Mouse (Mus musculus) C2C12 (cell line): ENCODE measurements at regions not wholly inside any gene's neighbourhood (a gene's known extent, or its start where the extent isn't known, plus 50 kb on each side); places are given as distances from the start of the nearest gene placed in this dataset.

Source experiments
- H3K27me3 ChIP-seq: one replicate; pipeline ENCODE4 v1.6.1; 2011; ENCODE audit not compliant: control insufficient read depth, insufficient read depth, insufficient read length
- H3K36me3 ChIP-seq: one replicate; pipeline ENCODE4 v1.6.1; 2011; ENCODE audit not compliant: control insufficient read depth, insufficient read depth
- H3K4me3 ChIP-seq: one replicate; pipeline ENCODE4 v1.5.1; 2011; ENCODE audit warnings: mild to moderate bottlenecking, control low read depth; ENCODE audit not compliant: poor library complexity, insufficient read depth, severe bottlenecking
- H3K79me2 ChIP-seq: one replicate; pipeline ENCODE4 v1.6.1; 2011; ENCODE audit not compliant: control insufficient read depth, insufficient read depth
- H3K79me3 ChIP-seq: one replicate; pipeline ENCODE4 v1.6.1; 2011; ENCODE audit warnings: low read depth, control low read depth
- H3ac ChIP-seq: one replicate; pipeline ENCODE3; 2011; ENCODE audit warnings: low read depth; ENCODE audit not compliant: control insufficient read depth, insufficient read length
- CEBPB ChIP-seq: IDR thresholded peaks from one replicate; pipeline ENCODE4 v1.6.1; 2011; ENCODE audit warnings: low read depth, mild to moderate bottlenecking, control low read depth, moderate library complexity
- CTCF ChIP-seq: IDR thresholded peaks from one replicate; pipeline ENCODE4 v1.5.1; 2011; ENCODE audit not compliant: control insufficient read depth, insufficient read depth, insufficient read length
- FOSL1 ChIP-seq: IDR thresholded peaks from one replicate; pipeline ENCODE4 v1.8.0; 2011; ENCODE audit warnings: mild to moderate bottlenecking, low read length; ENCODE audit not compliant: poor library complexity, insufficient read depth, severe bottlenecking
- MAX ChIP-seq: IDR thresholded peaks from one replicate; pipeline ENCODE4 v1.6.1; 2011; ENCODE audit warnings: mild to moderate bottlenecking, control low read depth
- MYOD1 ChIP-seq: IDR thresholded peaks from one replicate; pipeline ENCODE4 v1.6.1; 2011; ENCODE audit warnings: low read depth; ENCODE audit not compliant: control insufficient read depth, insufficient read length
- MYOG ChIP-seq: IDR thresholded peaks from one replicate; pipeline ENCODE4 v1.6.1; 2011; ENCODE audit not compliant: control insufficient read depth, insufficient read length; ENCODE audit errors: extremely low read depth
- USF1 ChIP-seq: IDR thresholded peaks from one replicate; pipeline ENCODE4 v1.6.1; 2011; ENCODE audit warnings: low read depth, mild to moderate bottlenecking, control low read depth, moderate library complexity

DNA sequence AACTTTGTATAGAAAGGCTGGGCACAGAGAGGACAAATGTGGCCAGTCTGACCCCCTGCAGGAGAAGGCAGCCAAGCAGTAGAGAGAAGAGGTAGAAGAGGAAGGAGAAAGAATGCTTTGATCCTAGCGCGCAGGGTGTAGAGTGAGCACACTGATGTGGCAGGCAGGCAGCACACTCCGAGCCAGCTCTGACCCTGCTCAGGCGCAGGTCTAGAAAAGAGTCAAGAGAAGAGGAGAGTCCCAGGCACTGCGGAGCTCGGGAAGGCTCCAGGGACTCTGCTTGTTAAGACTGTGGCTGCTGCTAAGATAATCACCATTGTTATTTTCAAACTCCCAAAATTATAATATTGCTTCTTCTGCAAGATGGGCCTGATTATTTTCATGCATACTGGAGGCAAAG lies 389.3 kb upstream of the Cited2 start:
- Histone ChIP-seq H3K4me3 (no peak overlapping the region), H3ac (no peak overlapping the region), H3K79me3 (no peaks in the 10 kb centered on the region), H3K27me3 (no peaks in the 10 kb centered on the region), H3K79me2 (no peaks in the 10 kb centered on the region), H3K36me3 (no peaks in the 10 kb centered on the region)
- TF ChIP-seq MYOD1 (no peak), MYOG (no peak), USF1 (no peak), CEBPB (no peak)

DNA sequence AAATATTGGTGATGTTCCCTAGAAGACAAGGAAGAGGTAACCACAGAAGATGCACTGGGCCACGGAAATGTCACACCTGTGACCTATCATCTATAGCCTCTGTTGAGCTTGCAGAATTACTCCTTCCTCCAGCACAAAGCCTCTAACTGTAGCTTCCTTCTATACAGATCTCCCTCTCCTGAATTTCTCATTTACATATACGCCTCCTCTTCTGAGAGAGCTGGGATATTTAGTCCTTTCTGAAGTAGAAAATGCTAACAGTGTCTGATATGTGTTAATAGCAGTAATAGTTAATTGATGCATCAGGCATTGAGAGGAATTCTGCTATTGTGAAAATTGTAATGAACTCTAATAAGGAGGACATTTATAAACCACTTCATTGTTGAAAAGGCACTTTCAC lies 385.8 kb upstream of the Cited2 start:
- H3K4me3 ChIP-seq = no peak overlapping the region
- H3K36me3 ChIP-seq = no peaks in the 10 kb centered on the region
- no peak overlapping the region for H3ac ChIP-seq
- no peak for TF ChIP-seq MYOD1
- TF ChIP-seq MYOG = no peak
- no peak for TF ChIP-seq CEBPB
- TF ChIP-seq USF1 = no peak
- no peak for TF ChIP-seq CTCF
- TF ChIP-seq MAX = no peak
- TF ChIP-seq FOSL1 = no peak
- no peaks in the 10 kb centered on the region for H3K27me3 ChIP-seq
- H3K79me3 ChIP-seq = no peaks in the 10 kb centered on the region
- no peaks in the 10 kb centered on the region for H3K79me2 ChIP-seq

DNA sequence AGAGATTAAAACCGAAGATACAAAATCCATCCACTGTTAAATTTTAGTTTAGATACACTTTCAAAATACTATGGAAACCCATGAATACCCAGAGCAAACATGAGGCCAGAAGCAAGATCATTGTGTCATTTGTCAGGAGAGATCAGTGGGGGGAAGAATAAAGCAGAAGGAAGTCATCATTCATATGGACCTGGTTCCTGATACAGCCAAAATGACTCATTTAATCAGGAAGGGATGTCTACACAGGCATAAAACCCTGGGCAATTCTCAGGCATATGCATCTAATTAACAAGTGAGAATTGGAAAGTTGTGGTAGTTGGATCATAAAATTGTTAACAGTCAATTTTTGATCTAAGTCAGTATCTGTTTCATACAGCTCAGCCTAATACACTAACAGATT lies 379.2 kb upstream of the Cited2 start:
- TF ChIP-seq FOSL1 (no peak), CEBPB (no peak), USF1 (no peak), MYOD1 (no peak), CTCF (no peak), MYOG (no peak), MAX (no peak)
- Histone ChIP-seq H3K4me3 (no peak overlapping the region), H3K27me3 (no peaks in the 10 kb centered on the region), H3ac (no peak overlapping the region), H3K36me3 (no peaks in the 10 kb centered on the region), H3K79me3 (no peaks in the 10 kb centered on the region), H3K79me2 (no peaks in the 10 kb centered on the region)

DNA sequence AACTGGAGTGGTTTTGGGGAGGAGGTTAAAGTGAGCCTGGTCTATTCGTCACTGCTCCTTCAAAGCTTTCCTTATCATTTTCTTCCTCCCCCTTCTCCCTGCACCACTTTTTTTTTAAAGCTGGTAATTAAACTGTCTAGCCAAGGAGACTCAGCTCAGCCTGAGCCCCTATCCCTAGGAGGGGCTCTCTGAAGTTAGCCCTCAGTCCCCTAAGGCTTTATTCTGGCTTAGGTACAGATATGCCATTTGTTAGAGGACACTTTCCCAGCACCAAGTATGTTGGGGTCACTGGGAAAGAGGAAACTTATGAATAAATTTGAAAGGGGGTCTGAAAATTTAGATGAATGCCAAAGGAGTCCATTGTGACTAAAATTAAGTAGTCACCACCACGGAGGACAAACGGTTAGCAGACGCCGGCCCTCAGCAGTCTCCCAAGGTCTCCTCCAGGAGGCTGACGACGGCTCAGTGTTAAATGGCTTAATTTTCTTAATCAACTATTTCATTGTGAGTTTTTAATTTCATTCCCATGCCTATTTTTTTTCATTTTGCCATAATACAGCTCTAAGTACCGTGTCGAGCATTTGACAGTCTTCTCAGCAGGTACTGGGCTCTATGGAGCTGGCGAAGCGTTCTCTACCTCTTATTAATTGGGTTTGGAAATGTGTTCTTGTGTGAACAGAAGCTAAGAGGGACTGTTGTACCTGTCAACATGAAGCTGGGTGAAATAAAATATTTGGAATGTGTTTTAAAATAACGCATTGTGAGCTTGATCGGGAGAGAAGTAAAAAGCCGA lies 370.6 kb upstream of the Cited2 start:
- no peaks in the 10 kb centered on the region for H3K79me2 ChIP-seq
- no peaks in the 10 kb centered on the region for H3K36me3 ChIP-seq
- H3ac ChIP-seq = no peak overlapping the region
- no peaks in the 10 kb centered on the region for H3K27me3 ChIP-seq
- no peaks in the 10 kb centered on the region for H3K79me3 ChIP-seq
- no peak overlapping the region for H3K4me3 ChIP-seq
- TF ChIP-seq MYOD1 (no peak), USF1 (no peak), MYOG (no peak), CTCF (no peak), CEBPB (no peak), FOSL1 (no peak), MAX (no peak)

DNA sequence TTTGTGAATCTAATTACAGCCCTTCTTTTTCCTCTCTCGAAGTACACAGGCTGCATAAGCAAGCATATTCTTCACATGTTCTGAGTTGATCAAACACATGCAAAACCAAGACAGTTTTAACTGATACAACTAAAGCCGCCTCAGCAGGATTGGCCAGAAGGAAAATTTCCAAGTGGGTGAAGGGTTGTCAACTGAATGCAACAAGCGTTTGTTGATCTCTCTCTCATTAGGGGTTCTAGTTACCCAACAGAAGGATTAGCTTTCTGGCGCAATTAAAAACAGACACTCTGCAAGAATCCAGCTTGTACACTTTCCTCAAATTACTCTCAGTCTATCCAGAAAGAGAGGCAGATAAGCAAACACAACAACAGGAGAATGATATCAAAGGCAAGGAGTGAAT lies 367.5 kb upstream of the Cited2 start:
- Histone ChIP-seq H3K79me2 (no peaks in the 10 kb centered on the region), H3K79me3 (no peaks in the 10 kb centered on the region)
- TF ChIP-seq USF1 (no peak), MYOG (no peak), MYOD1 (no peak), CEBPB (no peak), MAX (no peak), CTCF (no peak), FOSL1 (no peak)

DNA sequence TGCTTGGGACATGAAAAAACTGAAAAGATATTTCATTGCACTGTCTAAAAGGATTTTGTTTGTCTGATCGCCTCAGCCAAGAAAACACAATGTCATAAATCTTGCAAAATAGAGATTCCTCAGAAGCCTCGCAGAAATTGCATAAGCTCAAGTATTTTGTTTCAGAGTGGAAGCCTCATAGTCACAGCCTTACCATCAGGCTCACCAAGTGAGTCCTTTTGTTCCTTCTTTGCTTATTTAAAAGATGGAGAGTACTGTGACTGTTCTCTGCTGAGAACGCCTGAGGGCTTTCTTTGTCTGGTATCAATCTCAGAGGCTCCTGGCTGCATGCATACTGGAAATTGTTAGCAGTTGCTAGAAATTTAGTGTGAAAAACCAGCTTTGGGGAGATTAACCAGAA lies 367.0 kb upstream of the Cited2 start:
- TF ChIP-seq CEBPB (peak; percentile 10), MYOD1 (no peak)
- Histone ChIP-seq H3K4me3 (no peak overlapping the region), H3ac (no peak overlapping the region), H3K79me2 (no peaks in the 10 kb centered on the region), H3K27me3 (no peaks in the 10 kb centered on the region), H3K36me3 (no peaks in the 10 kb centered on the region), H3K79me3 (no peaks in the 10 kb centered on the region)

More for the DNA sequence above, 367.5 kb upstream of the Cited2 start:
- H3K36me3 ChIP-seq = no peaks in the 10 kb centered on the region
- H3K27me3 ChIP-seq = no peaks in the 10 kb centered on the region
- no peak overlapping the region for H3K4me3 ChIP-seq
- H3ac ChIP-seq = no peak overlapping the region
